Mouse (Mus musculus) heart, adult 8-10 months (tissue): ENCODE measurements around the gene Zeb2. TPM values are rescaled to one million over a fixed set of nuclear protein-coding genes. Genes with fewer than 3 reads are reported as not detected.

Experiments
- DNase-seq: peaks from one replicate; pipeline ENCODE4 v3.0.0; 2022; ENCODE audit warnings: low spot score
- total RNA-seq, 4 experiments: library from RNA; stranded (reverse); gene quantifications; 2 replicates each; pipeline ENCODE4 v1.2.4; 2022

The Zeb2 gene
- total RNA-seq, 4 experiments from 2014 or later = 41.1 to 54.9 (median 50.8) TPM

GRCm38 (mm10) chr2:45096638-45097247, 20.5 kb downstream of the Zeb2 start:
- DNase-seq = no peak

- DNase-seq = no peak
Measured at GRCm38 (mm10) chr2:45095825-45096224, 21.4 kb downstream of the Zeb2 start.

GRCm38 (mm10) chr2:45094371-45094967, 22.7 kb downstream of the Zeb2 start:
- DNase-seq = no peak

- DNase-seq = no peak
Measured at GRCm38 (mm10) chr2:45093479-45093878, 23.7 kb downstream of the Zeb2 start.

- no peak for DNase-seq
Measured at GRCm38 (mm10) chr2:45092654-45093053, 24.5 kb downstream of the Zeb2 start.

- no peak for DNase-seq
Measured at GRCm38 (mm10) chr2:45090529-45091297, 26.5 kb downstream of the Zeb2 start.

- DNase-seq = no peak
Measured at GRCm38 (mm10) chr2:45089251-45089530, 28.0 kb downstream of the Zeb2 start.

- DNase-seq = no peak
Measured at GRCm38 (mm10) chr2:45088435-45089250, 28.6 kb downstream of the Zeb2 start.

- DNase-seq = no peak
Measured at GRCm38 (mm10) chr2:45087208-45087607, 30.0 kb downstream of the Zeb2 start.

GRCm38 (mm10) chr2:45085653-45086052, 31.5 kb downstream of the Zeb2 start:
- DNase-seq = no peak

- no peak for DNase-seq
Measured at GRCm38 (mm10) chr2:45083042-45083441, 34.2 kb downstream of the Zeb2 start.

GRCm38 (mm10) chr2:45081559-45081958, 35.6 kb downstream of the Zeb2 start:
- DNase-seq = no peak

- DNase-seq = no peak
Measured at GRCm38 (mm10) chr2:45077938-45078487, 39.2 kb downstream of the Zeb2 start.

GRCm38 (mm10) chr2:45077383-45077782, 39.8 kb downstream of the Zeb2 start:
- no peak for DNase-seq

- no peak for DNase-seq
Measured at GRCm38 (mm10) chr2:45073025-45073424, 44.2 kb downstream of the Zeb2 start.

GRCm38 (mm10) chr2:45071296-45071695, 45.9 kb downstream of the Zeb2 start:
- DNase-seq = no peak

- DNase-seq = no peak
Measured at GRCm38 (mm10) chr2:45070612-45071276, 46.5 kb downstream of the Zeb2 start.

GRCm38 (mm10) chr2:45068792-45069550, 48.2 kb downstream of the Zeb2 start:
- DNase-seq = no peak

- DNase-seq = no peak
Measured at GRCm38 (mm10) chr2:45067116-45067515, 50.1 kb downstream of the Zeb2 start.

GRCm38 (mm10) chr2:45063300-45063890, 53.8 kb downstream of the Zeb2 start:
- no peak for DNase-seq
